Mouse (Mus musculus) embryonic facial prominence, embryonic 12.5 days (tissue): ENCODE measurements around the gene 1600014C23Rik. TPM values are rescaled to one million over a fixed set of nuclear protein-coding genes. Genes with fewer than 3 reads are reported as not detected.

Source experiments
- ATAC-seq: fragments of 200-750 bp; cut with Nextera tagmentation; 2 replicates; pipeline ENCODE4 v1.8.0; 2017; ENCODE audit not compliant: insufficient number of reproducible peaks, insufficient read depth, low FRiP score, low TSS enrichment
- H3K27ac ChIP-seq: fragments of 300-500 bp; sonication (generic); 2 replicates; pipeline ENCODE4 v1.5.1; 2016; ENCODE audit warnings: mild to moderate bottlenecking
- H3K27me3 ChIP-seq: fragments of 300-500 bp; sonication (generic); 2 replicates; pipeline ENCODE4 v1.6.1; 2016; ENCODE audit warnings: mild to moderate bottlenecking, moderate library complexity
- H3K36me3 ChIP-seq: fragments of 300-500 bp; sonication (generic); 2 replicates; pipeline ENCODE4 v1.6.1; 2016; ENCODE audit warnings: mild to moderate bottlenecking
- H3K4me1 ChIP-seq: fragments of 300-500 bp; sonication (generic); 2 replicates; pipeline ENCODE4 v1.6.1; 2016
- H3K4me2 ChIP-seq: fragments of 300-500 bp; sonication (generic); replicated peaks from 2 replicates; pipeline ENCODE4 v1.6.1; 2016; ENCODE audit warnings: mild to moderate bottlenecking, moderate library complexity
- H3K4me3 ChIP-seq: fragments of 300-500 bp; sonication (generic); 2 replicates; pipeline ENCODE4 v1.5.1; 2016; ENCODE audit warnings: mild to moderate bottlenecking
- H3K9ac ChIP-seq: fragments of 300-500 bp; sonication (generic); 2 replicates; pipeline ENCODE4 v1.6.1; 2016; ENCODE audit warnings: mild to moderate bottlenecking, moderate library complexity
- H3K9me3 ChIP-seq: fragments of 300-500 bp; sonication (generic); 2 replicates; pipeline ENCODE4 v1.6.1; 2016; ENCODE audit warnings: mild to moderate bottlenecking, moderate library complexity
- WGBS: fragments of 180-500 bp; shearing (Covaris S2); methylation state at CpG from one replicate; pipeline ENCODE4 v1.1.7; 2016; 5-methylcytosine and 5-hydroxymethylcytosine counted together
- polyA plus RNA-seq: library from polyadenylated mRNA; unstranded; fragments of >200 nt; fragmentation: Nextera tagmentation; extraction: Ambion mirVana; gene quantifications from 2 replicates; pipeline ENCODE4 v1.2.1, GENCODE M21; 2016

1600014C23Rik gene
- polyA plus RNA-seq, 1 experiment from 2014 or later = 0.47 TPM

- WGBS = 90% methylated on average over 3 of the region's 3 CpGs
- Histone ChIP-seq H3K36me3 (no peaks in the 10 kb centered on the region), H3K27ac (peak overlapping the region; percentile 90), H3K9ac (no peak overlapping the region), H3K27me3 (no peaks in the 10 kb centered on the region), H3K4me3 (no peak overlapping the region), H3K9me3 (no peaks in the 10 kb centered on the region), H3K4me2 (no peak overlapping the region), H3K4me1 (peaks cover 25% of the 10 kb centered on the region)
- ATAC-seq = no peak
Observed at GRCm38 (mm10) chr17:45765914-45766313, 32.3 kb upstream of the 1600014C23Rik start.

- Histone ChIP-seq H3K36me3 (no peaks in the 10 kb centered on the region), H3K9ac (no peak overlapping the region), H3K27ac (no peak overlapping the region), H3K9me3 (no peaks in the 10 kb centered on the region), H3K4me3 (no peak overlapping the region), H3K27me3 (no peaks in the 10 kb centered on the region), H3K4me1 (peaks cover 25% of the 10 kb centered on the region), H3K4me2 (no peak overlapping the region)
- WGBS = 82% methylated on average over 8 of the region's 8 CpGs
- no peak for ATAC-seq
Observed at GRCm38 (mm10) chr17:45763188-45763587, 29.5 kb upstream of the 1600014C23Rik start.

GRCm38 (mm10) chr17:45761902-45762301 lies 28.3 kb upstream of the 1600014C23Rik start:
- ATAC-seq = no peak
- H3K9ac ChIP-seq = no peak overlapping the region
- no peak overlapping the region for H3K27ac ChIP-seq
- H3K4me1 ChIP-seq = peaks cover 19% of the 10 kb centered on the region
- no peak overlapping the region for H3K4me3 ChIP-seq
- H3K36me3 ChIP-seq = no peaks in the 10 kb centered on the region
- 77% methylated on average over 3 of the region's 3 CpGs for WGBS
- no peaks in the 10 kb centered on the region for H3K27me3 ChIP-seq
- no peak overlapping the region for H3K4me2 ChIP-seq
- H3K9me3 ChIP-seq = no peaks in the 10 kb centered on the region

GRCm38 (mm10) chr17:45760965-45761645 lies 27.5 kb upstream of the 1600014C23Rik start:
- Histone ChIP-seq H3K4me2 (no peak overlapping the region), H3K9ac (peak overlapping the region; percentile 19; the same call in 1 of the 2 replicates), H3K27ac (no peak overlapping the region), H3K27me3 (no peaks in the 10 kb centered on the region), H3K4me3 (no peak overlapping the region), H3K9me3 (no peaks in the 10 kb centered on the region), H3K4me1 (peaks cover 16% of the 10 kb centered on the region), H3K36me3 (no peaks in the 10 kb centered on the region)
- 29% methylated on average over 10 of the region's 10 CpGs for WGBS
- no peak for ATAC-seq

- Histone ChIP-seq H3K4me2 (no peak overlapping the region), H3K27me3 (no peaks in the 10 kb centered on the region), H3K9me3 (no peaks in the 10 kb centered on the region), H3K36me3 (no peaks in the 10 kb centered on the region), H3K27ac (no peak overlapping the region), H3K9ac (no peak overlapping the region), H3K4me3 (no peak overlapping the region), H3K4me1 (peaks cover 18% of the 10 kb centered on the region)
- 86% methylated on average over 5 of the region's 5 CpGs for WGBS
- ATAC-seq = no peak
Observed at GRCm38 (mm10) chr17:45759751-45760150, 26.1 kb upstream of the 1600014C23Rik start.

- Histone ChIP-seq H3K36me3 (no peaks in the 10 kb centered on the region), H3K4me2 (no peak overlapping the region), H3K9ac (no peak overlapping the region), H3K27ac (no peak overlapping the region), H3K4me1 (peaks cover 18% of the 10 kb centered on the region), H3K27me3 (no peaks in the 10 kb centered on the region), H3K4me3 (no peak overlapping the region), H3K9me3 (no peaks in the 10 kb centered on the region)
- 65% methylated on average over 7 of the region's 7 CpGs for WGBS
- no peak for ATAC-seq
Observed at GRCm38 (mm10) chr17:45758808-45759207, 25.2 kb upstream of the 1600014C23Rik start.

- Histone ChIP-seq H3K9me3 (no peaks in the 10 kb centered on the region), H3K4me3 (no peak overlapping the region)
- 74% methylated on average over 8 of the region's 8 CpGs for WGBS
Observed at GRCm38 (mm10) chr17:45757932-45758331, 24.3 kb upstream of the 1600014C23Rik start.

GRCm38 (mm10) chr17:45756831-45757230 lies 23.2 kb upstream of the 1600014C23Rik start:
- ATAC-seq = no peak
- Histone ChIP-seq H3K36me3 (no peaks in the 10 kb centered on the region), H3K4me2 (no peak overlapping the region), H3K27ac (no peak overlapping the region), H3K4me1 (peaks cover 23% of the 10 kb centered on the region), H3K9ac (no peak overlapping the region), H3K9me3 (no peaks in the 10 kb centered on the region), H3K27me3 (no peaks in the 10 kb centered on the region), H3K4me3 (no peak overlapping the region)
- 32% methylated on average over 5 of the region's 5 CpGs for WGBS

More at GRCm38 (mm10) chr17:45757932-45758331, 24.3 kb upstream of the 1600014C23Rik start:
- Histone ChIP-seq H3K36me3 (no peaks in the 10 kb centered on the region), H3K4me2 (no peak overlapping the region), H3K27ac (no peak overlapping the region), H3K27me3 (no peaks in the 10 kb centered on the region), H3K4me1 (peaks cover 18% of the 10 kb centered on the region), H3K9ac (no peak overlapping the region)
- ATAC-seq = no peak

- WGBS = 61% methylated on average over 8 of the region's 8 CpGs
- ATAC-seq = no peak
- Histone ChIP-seq H3K27ac (no peak overlapping the region), H3K9ac (no peak overlapping the region), H3K4me1 (peaks cover 23% of the 10 kb centered on the region), H3K36me3 (no peaks in the 10 kb centered on the region), H3K4me2 (no peak overlapping the region), H3K9me3 (no peaks in the 10 kb centered on the region), H3K4me3 (no peak overlapping the region), H3K27me3 (no peaks in the 10 kb centered on the region)
Observed at GRCm38 (mm10) chr17:45756391-45756790, 22.7 kb upstream of the 1600014C23Rik start.

GRCm38 (mm10) chr17:45754186-45754862 lies 20.7 kb upstream of the 1600014C23Rik start:
- H3K9ac ChIP-seq = no peak overlapping the region
- no peak overlapping the region for H3K27ac ChIP-seq
- H3K9me3 ChIP-seq = no peaks in the 10 kb centered on the region
- H3K4me2 ChIP-seq = no peak overlapping the region
- H3K36me3 ChIP-seq = no peaks in the 10 kb centered on the region
- ATAC-seq = no peak
- no peak overlapping the region for H3K4me3 ChIP-seq
- peaks cover 19% of the 10 kb centered on the region for H3K4me1 ChIP-seq
- 78% methylated on average over 13 of the region's 13 CpGs for WGBS
- no peaks in the 10 kb centered on the region for H3K27me3 ChIP-seq

GRCm38 (mm10) chr17:45752678-45753077 lies 19.0 kb upstream of the 1600014C23Rik start:
- Histone ChIP-seq H3K9ac (no peak overlapping the region), H3K36me3 (no peaks in the 10 kb centered on the region), H3K4me3 (no peak overlapping the region), H3K9me3 (no peaks in the 10 kb centered on the region), H3K27ac (no peak overlapping the region), H3K4me1 (peaks cover 19% of the 10 kb centered on the region), H3K4me2 (no peak overlapping the region), H3K27me3 (no peaks in the 10 kb centered on the region)
- no peak for ATAC-seq
- 20% methylated on average over 11 of the region's 11 CpGs for WGBS

GRCm38 (mm10) chr17:45752053-45752452 lies 18.4 kb upstream of the 1600014C23Rik start:
- no peak for ATAC-seq
- Histone ChIP-seq H3K9ac (no peak overlapping the region), H3K4me1 (peaks cover 16% of the 10 kb centered on the region), H3K36me3 (no peaks in the 10 kb centered on the region), H3K27ac (no peak overlapping the region), H3K27me3 (no peaks in the 10 kb centered on the region), H3K4me2 (no peak overlapping the region), H3K4me3 (no peak overlapping the region), H3K9me3 (no peaks in the 10 kb centered on the region)
- WGBS = 70% methylated on average over 8 of the region's 8 CpGs
